Mouse (Mus musculus) cerebellum, postnatal 14 days (tissue): ENCODE data around the gene Paxip1.
A peak's percentile ranks its signal among the peaks of the same experiment; 100 is the strongest.

Experiments
- DNase-seq, 2 experiments: peaks; one replicate each; pipeline ENCODE4 v3.0.0; 2021; ENCODE audit warnings: mixed read lengths in 2 of 2

The Paxip1 gene

DNA sequence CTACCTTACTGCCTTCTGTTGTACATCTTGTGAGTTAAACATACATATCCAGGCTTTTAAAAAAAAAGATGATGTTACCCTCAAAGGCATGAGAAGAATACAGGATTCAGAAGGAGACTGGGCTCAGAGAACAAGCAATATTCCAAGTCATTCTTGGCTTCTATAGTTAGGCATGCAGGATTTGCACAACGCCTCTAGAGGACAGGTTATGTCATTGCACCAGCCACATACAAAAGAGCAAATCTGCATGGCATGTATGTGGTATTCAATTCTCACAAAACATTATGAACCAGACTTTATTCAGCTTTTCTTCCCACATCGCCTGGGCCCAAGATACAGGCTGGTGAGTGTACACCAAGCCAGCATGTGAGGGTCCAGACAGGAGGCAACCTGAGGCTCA lies 67.0 kb downstream of the Paxip1 start:
- no peak for DNase-seq

DNA sequence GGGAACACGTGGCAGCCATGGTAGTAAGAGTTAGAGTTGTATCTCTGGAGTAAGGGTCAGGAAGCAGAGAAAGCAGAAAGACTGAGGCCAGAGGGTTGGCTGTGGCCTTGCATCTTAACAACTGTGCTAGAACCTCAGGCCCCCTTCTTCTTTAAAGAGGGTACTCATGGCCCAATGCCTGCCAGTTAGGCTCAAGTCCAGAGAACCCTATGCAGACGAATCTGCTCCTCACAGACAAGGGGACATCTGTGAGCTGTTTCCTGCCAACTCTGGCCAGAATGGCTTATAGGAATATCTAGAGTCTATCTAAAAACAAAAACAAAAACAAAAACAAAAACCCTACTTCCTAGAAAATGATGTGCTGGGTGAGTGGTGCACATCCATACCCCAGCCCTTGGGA lies 72.2 kb downstream of the Paxip1 start:
- no peak for DNase-seq

DNA sequence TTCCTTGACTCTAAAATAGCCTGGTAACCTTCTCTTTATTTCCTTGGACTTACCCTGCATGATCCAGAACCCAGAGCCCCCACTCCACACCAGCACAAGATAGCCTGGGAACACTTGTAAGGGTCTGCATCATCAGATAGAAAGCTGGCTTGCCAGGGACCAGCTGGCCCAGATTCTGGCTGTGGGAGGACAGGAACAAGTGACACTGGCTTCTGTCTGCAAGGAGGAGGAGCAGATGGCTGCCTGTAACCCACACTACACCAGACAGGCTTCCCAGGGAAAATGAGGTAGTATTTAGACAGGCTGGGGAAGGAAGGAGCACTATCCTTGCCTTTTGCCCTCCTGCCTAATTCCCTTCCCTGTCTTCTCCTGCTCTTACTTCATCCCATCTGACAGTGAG lies 74.2 kb downstream of the Paxip1 start:
- peak; percentile 46 to 48 for DNase-seq

DNA sequence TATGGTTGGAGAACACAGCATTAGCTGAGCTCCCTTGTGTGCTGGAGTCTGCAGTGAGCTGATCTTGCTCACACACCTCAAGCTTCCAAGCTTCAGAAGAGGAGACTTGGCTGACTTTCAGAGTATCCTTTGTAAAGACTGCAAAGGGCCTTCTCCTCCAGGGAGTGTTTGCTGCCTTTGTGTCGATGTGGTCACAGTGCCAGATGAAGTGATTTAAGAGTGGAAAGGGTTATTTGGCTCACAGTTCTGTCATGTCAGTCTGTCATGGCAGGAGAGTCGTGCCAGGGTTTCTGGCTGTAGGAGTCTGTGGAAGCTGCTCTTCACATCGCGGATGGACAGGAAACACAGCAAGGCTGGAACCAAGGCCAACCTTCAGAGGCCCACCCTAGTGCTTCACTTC lies 75.5 kb downstream of the Paxip1 start:
- DNase-seq: no peak

DNA sequence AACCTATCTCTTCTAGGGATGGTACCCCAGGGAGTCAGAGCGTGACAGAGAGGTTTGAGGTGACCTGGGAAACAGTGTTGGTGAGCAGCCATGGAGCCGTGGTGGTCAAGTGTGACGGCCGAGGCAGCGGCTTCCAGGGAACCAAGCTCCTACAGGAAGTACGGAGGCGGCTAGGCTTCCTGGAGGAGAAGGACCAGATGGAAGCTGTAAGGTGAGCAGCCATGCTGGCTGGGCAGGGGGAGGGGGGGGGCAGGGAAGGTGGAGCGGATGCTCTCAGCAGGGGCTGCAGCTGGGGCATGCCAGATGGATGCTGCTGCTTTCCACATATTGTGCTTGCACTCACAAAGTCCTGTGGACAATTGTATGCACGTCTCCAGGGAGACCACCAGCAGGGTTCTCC lies 77.1 kb downstream of the Paxip1 start:
- DNase-seq: no peak

DNA sequence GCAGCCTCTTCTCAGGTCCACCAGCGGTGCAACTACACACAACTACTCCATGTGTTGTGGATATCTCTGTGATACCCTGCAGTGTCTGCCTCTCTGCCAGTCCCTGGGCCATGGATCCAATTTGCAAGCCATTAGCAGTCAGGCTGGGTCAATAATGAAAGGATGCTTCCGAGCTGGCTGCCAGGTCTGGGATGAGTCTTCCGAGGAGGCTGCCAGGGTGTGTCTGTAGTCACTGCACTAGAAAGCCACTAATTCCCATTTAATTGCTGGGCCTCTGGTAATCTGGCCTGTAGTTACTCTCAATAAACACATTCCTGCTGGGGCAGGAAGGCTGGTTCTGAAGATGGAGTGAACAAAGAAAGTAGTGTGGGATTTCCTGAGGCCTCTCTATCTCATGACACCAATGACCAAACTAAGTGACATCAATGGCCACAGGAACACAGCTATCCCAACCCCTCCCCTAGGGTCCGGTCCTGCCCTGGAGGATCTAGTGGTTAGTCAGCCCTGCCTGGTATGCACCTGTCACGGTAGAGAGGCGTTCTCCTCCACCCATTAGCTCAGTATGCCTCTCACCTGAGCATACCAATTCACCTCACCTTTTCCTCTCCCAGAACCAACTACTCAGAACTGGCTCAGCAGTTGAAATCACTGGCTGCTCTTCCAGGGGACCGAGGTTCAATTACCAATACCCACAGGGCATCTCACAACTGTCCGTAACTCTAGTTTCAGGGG lies 79.9 kb downstream of the Paxip1 start:
- DNase-seq: no peak

DNA sequence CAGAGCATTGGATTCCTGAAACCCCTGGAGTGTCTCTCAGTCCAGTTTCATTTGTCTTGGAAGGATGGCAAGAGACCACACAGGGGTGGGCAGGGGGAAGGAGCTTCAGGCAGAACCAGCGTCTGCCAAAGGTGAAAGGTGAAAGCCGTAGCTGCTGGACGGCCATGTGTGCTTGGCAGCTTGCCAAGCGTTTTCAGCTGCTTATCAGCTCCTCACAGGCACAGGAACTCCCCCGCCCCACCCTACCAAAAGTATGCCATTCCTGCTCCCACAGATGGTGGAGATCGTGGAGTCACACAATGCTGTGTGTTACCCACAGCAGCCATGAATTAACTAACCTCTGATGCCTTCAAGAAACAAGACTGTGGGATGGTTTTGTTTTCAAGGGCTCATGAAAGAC lies 83.3 kb downstream of the Paxip1 start:
- no peak for DNase-seq

DNA sequence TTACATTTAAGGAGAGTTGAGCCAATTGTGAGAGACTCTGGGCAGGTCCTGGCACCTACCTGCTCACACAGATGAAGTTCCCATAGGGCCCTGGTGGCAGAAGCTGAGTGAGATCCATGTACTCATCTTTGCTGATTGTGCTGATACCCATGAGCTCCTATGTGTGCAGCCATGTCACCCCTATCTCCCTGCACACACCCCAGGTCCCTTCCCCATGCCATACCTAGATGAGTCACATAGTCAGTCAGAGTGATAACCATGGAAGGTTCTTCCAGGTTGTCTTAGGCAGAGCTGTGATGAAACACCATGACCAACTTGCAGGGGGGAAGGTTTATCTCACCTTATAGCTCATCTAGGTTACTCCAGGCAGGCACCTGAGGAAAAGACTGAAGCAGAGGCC lies 84.2 kb downstream of the Paxip1 start:
- no peak for DNase-seq

DNA sequence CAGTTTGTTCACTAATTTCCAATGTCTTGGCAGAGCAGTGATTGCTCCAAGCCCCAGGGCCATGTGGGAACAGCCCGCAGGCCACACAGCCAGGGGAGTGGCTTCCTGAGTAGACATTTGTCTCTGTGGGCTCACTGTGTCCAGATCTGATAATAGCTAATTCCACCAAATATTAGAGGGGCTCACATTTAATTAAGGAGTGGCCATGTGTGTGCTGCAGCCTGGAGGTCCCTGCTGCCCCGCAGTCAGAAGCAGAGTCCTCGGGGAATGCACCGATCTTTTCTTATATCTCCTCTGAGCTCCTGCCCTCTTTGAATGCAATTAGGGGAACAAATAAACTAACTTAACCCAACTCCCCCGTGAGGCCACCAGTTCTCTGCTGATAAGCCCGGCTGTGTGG lies 84.9 kb downstream of the Paxip1 start:
- DNase-seq: no peak

DNA sequence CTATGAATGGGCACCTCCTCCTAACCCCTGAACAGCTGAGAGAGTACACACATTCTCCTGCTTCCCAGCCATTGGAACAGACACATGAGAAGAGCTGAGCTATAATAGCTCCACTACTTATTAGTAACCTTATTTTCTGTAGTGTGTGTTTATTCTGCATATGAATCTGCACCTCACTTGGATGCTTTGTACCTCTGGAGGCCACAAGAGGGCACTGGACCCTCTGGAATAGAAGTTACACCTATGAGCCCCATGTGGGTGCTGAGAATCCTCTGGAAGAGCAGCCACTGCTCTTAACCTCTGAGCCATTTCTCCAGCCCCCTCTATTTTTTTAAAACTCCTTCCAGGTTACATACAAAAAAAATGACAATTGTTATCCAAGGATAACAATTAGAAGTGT lies 86.5 kb downstream of the Paxip1 start:
- DNase-seq: no peak

DNA sequence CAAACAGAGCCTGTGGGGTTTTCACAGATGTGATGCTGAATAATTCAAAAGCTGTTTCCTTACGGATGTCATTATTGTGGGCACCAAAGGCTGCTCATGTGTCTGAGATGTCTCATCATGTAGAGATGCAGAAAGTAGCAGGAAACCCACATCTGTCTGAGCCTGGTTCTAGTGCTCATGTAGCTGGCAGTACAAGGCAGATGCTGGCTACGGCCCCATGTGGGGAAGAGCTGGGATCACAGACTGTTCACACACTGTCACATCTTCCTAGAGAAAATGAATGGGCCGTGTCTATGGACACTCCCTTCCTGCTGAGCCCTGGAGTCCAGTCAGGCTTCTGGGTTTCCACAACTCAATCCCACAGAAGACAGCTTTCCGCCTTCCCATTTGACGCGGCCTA lies 89.0 kb downstream of the Paxip1 start:
- DNase-seq: no peak
